Mouse (Mus musculus) forebrain, postnatal 0 days (tissue): ENCODE results near the gene Sh2d1a. TPM values are rescaled to one million over a fixed set of nuclear protein-coding genes. Genes with fewer than 3 reads are reported as not detected.

ENCODE experiments used
- ATAC-seq: fragments of 200-750 bp; cut with Nextera tagmentation; 2 replicates; pipeline ENCODE4 v1.8.0; 2017; ENCODE audit warnings: mild to moderate bottlenecking, moderate library complexity
- DNase-seq: peaks from one replicate; pipeline ENCODE4 v3.0.0-alpha.2; 2015
- H3K27ac ChIP-seq: fragments of 300-500 bp; sonication (generic); 2 replicates; pipeline ENCODE4 v1.5.1; 2014; ENCODE audit warnings: low read depth, mild to moderate bottlenecking, antibody characterized with exemption, low read length, moderate library complexity, mixed read lengths
- H3K27me3 ChIP-seq: fragments of 300-500 bp; sonication (generic); 2 replicates; pipeline ENCODE4 v1.6.1; 2014; ENCODE audit warnings: mild to moderate bottlenecking, low read length, mixed read lengths; ENCODE audit not compliant: insufficient read depth
- H3K36me3 ChIP-seq: fragments of 300-500 bp; sonication (generic); 2 replicates; pipeline ENCODE4 v1.6.1; 2014; ENCODE audit warnings: mild to moderate bottlenecking, moderate library complexity; ENCODE audit not compliant: insufficient read depth
- H3K4me1 ChIP-seq: fragments of 300-500 bp; sonication (generic); 2 replicates; pipeline ENCODE4 v1.6.1; 2014; ENCODE audit warnings: antibody characterized with exemption; ENCODE audit not compliant: insufficient read depth
- H3K4me2 ChIP-seq: fragments of 300-500 bp; sonication (generic); 2 replicates; pipeline ENCODE4 v1.6.1; 2014; ENCODE audit warnings: low read depth, mild to moderate bottlenecking, moderate library complexity
- H3K4me3 ChIP-seq: fragments of 300-500 bp; sonication (generic); 2 replicates; pipeline ENCODE4 v1.5.1; 2014; ENCODE audit warnings: low read depth, low read length, mixed read lengths
- H3K9ac ChIP-seq: fragments of 300-500 bp; sonication (generic); 2 replicates; pipeline ENCODE4 v1.6.1; 2014; ENCODE audit warnings: mild to moderate bottlenecking
- H3K9me3 ChIP-seq: fragments of 300-500 bp; sonication (generic); 2 replicates; pipeline ENCODE4 v1.6.1; 2016; ENCODE audit warnings: low read length
- CTCF ChIP-seq: sonication (generic); IDR thresholded peaks from 2 replicates; pipeline ENCODE4 v1.5.1; 2016; ENCODE audit warnings: antibody characterized with exemption, control low read depth, low read depth
- WGBS: fragments of 180-500 bp; shearing (Covaris S2); extraction: QIAGEN DNeasy Blood & Tissue Kit; methylation state at CpG from one replicate; pipeline ENCODE4 v1.1.7; 2014; 5-methylcytosine and 5-hydroxymethylcytosine counted together
- polyA plus RNA-seq: library from polyadenylated mRNA; unstranded; fragments of >200 nt; fragmentation: Nextera tagmentation; extraction: Ambion mirVana; gene quantifications from 2 replicates; pipeline ENCODE4 v1.2.1, GENCODE M21; 2015
- total RNA-seq: library from RNA; depleted of rRNA; stranded (reverse); fragments of >200 nt; gene quantifications from 2 replicates; pipeline ENCODE4 v1.2.3, GENCODE M21; 2014; rRNA removed

The Sh2d1a gene
- total RNA-seq (1.0 TPM in 1 of 2 replicates, not detected in the other), polyA plus RNA-seq (3.7 and 6.3 TPM in 2 replicates)

DNA sequence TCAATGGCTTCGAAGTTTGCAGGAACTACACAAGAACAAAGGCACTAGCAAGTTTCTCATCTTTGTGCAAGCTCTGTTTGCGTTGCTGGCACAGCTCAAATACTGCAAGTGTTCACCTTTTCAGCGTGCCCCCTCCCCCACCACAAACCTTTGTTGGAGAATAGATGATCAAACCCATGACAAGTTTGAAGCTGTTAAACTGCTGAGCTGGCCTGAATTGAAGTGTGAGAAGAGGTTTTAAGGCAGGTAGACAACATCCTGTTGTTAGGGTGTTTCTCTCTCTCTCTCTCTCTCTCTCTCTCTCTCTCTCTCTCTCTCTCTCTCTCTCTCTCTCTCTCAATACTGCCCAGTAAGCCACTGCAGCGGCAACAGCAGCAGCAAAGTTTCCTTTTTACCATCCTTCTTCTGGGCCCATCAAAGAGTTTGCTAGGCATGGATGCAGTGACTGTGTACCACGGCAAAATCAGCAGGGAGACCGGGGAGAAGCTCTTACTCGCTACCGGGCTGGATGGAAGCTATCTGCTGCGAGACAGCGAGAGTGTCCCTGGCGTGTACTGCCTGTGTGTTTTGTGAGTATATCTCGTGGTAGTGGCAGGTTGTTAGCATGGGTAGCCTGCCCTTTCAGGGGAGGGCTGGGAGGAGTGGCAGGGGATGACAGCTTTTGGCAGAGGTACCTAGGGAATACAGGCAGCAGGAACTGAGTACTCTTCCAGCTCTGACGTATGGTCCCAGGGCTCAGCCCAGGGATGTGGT is at the start of gene Sh2d1a:
Gene Sh2d1a, plus strand, starts transcription at position 163 of the 753 bp plus-strand sequence.
- no peak for ATAC-seq
- H3K9ac ChIP-seq = no peak within 1 kb of the TSS

DNA sequence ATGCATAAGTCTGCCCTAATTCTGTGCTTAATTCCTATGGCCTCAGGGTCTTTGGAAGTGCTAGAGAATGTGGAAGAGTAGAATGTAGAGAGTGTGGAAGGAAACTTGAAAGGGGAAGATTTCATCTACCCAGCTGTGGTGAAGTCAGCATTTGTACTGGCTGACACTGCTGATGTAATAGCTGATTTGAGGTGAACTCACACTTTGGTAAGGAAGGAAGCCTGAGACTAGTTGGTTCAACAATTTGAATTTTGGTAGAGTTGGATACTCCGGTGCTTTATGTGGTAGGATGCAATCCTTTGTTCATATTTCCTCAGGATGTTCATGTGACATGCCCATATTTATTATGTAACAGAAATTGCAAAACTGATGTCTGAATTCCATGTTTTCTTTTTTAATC is 49.3 kb upstream of the Sh2d1a start:
- no peak for ATAC-seq
- no peak overlapping the region for H3K4me2 ChIP-seq

More for the DNA sequence above, at the start of gene Sh2d1a:
- no peaks in the 10 kb centered on the region for H3K4me1 ChIP-seq
- H3K27me3 ChIP-seq = no peaks in the 10 kb centered on the region
- WGBS = 73% methylated on average over 13 of the region's 13 CpGs
- no peaks in the 10 kb centered on the region for H3K9me3 ChIP-seq
- H3K4me2 ChIP-seq = no peak within 1 kb of the TSS
- DNase-seq = no peak
- TF ChIP-seq CTCF = no peak
- no peak within 1 kb of the TSS for H3K4me3 ChIP-seq
- no peak within 1 kb of the TSS for H3K27ac ChIP-seq
- H3K36me3 ChIP-seq = no peaks in the 10 kb centered on the region

DNA sequence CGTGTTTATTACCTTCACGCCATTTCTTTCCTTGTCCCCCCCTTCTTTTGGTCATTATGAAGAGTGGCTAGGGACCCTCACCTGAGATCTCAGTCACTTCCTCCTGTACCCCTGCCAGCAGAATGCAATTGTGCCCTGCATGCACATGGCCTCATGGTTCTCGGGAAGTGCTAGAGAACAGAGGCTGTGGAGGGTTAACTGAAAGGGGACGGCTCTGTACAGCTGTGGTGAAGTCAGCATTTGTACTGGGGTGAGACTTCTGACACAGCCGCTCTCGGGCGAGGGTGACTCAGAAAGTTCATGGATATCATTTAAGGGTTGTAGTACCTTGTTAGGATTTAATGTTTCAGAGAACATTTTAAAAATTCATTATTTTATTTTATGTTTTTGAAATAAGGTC is 47.7 kb upstream of the Sh2d1a start:
- H3K9ac ChIP-seq = no peak overlapping the region
- H3K4me2 ChIP-seq = no peak overlapping the region
- no peaks in the 10 kb centered on the region for H3K4me1 ChIP-seq
- no peak overlapping the region for H3K27ac ChIP-seq
- WGBS = 75% methylated on average over 7 of the region's 7 CpGs
- no peak for ATAC-seq
- H3K9me3 ChIP-seq = no peaks in the 10 kb centered on the region
- no peaks in the 10 kb centered on the region for H3K36me3 ChIP-seq
- no peak for TF ChIP-seq CTCF
- H3K4me3 ChIP-seq = no peak overlapping the region
- no peak for DNase-seq
- no peaks in the 10 kb centered on the region for H3K27me3 ChIP-seq

More for the DNA sequence above, 49.3 kb upstream of the Sh2d1a start:
- H3K36me3 ChIP-seq = no peaks in the 10 kb centered on the region
- DNase-seq = no peak
- H3K4me3 ChIP-seq = no peak overlapping the region
- WGBS = 84% methylated on average over 1 of the region's 1 CpGs
- no peak overlapping the region for H3K9ac ChIP-seq
- TF ChIP-seq CTCF = no peak
- no peak overlapping the region for H3K27ac ChIP-seq
- H3K9me3 ChIP-seq = no peaks in the 10 kb centered on the region
- H3K4me1 ChIP-seq = no peaks in the 10 kb centered on the region
- no peaks in the 10 kb centered on the region for H3K27me3 ChIP-seq

DNA sequence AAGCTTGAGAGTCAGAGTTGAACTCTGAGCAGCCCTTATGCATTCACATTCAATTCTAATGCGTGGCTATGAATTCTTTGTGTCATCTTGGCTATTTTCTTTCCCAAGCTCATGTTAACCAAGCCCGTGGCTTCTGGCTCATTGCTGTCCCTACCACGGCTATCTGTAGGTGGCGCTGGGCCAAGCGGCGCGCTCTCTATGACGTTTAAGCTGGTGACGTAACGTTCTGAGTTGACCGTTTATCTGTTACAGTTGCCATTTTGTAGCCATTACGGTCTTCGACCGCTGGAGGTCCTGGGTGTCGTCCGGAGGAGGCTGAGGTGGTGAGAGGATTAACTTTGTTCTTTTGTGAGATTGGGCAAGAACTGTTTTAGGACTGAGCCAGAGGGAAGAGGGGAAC is 12.8 kb upstream of the Sh2d1a start, which contains the start of gene Tex13c2:
Gene Tex13c2, plus strand, starts transcription at position 246 of the 400 bp plus-strand sequence.
- H3K4me1 ChIP-seq = no peaks in the 10 kb centered on the region
- ATAC-seq (no peak), DNase-seq (no peak)
- H3K27me3 ChIP-seq = no peaks in the 10 kb centered on the region
- TF ChIP-seq CTCF = no peak
- H3K9me3 ChIP-seq = no peaks in the 10 kb centered on the region
- no peaks in the 10 kb centered on the region for H3K36me3 ChIP-seq
- H3K9ac ChIP-seq = no peak within 1 kb of the TSS
- no peak within 1 kb of the TSS for H3K4me2 ChIP-seq
- no peak within 1 kb of the TSS for H3K4me3 ChIP-seq
- 92% methylated on average over 16 of the region's 16 CpGs for WGBS
- no peak within 1 kb of the TSS for H3K27ac ChIP-seq

DNA sequence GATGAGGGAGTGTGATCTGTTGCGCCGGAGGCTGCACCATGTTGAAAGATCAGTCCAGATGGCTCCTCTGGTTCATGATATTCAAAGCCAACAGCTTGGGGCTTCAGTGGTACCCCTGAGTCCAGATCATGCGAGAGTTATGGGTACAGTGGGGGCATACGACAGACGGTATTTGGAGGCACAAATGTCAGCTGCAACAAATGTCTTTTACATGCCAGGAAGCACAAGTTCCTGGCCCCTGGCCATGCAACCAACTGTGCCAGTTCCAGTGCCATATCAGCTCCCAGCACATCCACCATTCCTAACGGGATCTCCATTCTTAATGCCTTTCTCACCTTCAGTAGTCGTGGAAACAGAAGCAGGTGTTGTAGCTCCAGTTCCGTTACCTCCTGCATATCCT is 11.9 kb upstream of the Sh2d1a start:
- no peaks in the 10 kb centered on the region for H3K9me3 ChIP-seq
- no peaks in the 10 kb centered on the region for H3K36me3 ChIP-seq
- WGBS = 80% methylated on average over 8 of the region's 8 CpGs
- DNase-seq (no peak), ATAC-seq (peak; percentile 29)
- no peaks in the 10 kb centered on the region for H3K27me3 ChIP-seq
- no peak overlapping the region for H3K27ac ChIP-seq
- H3K4me3 ChIP-seq = no peak overlapping the region
- no peak for TF ChIP-seq CTCF
- no peak overlapping the region for H3K9ac ChIP-seq
- H3K4me2 ChIP-seq = no peak overlapping the region
- H3K4me1 ChIP-seq = no peaks in the 10 kb centered on the region

DNA sequence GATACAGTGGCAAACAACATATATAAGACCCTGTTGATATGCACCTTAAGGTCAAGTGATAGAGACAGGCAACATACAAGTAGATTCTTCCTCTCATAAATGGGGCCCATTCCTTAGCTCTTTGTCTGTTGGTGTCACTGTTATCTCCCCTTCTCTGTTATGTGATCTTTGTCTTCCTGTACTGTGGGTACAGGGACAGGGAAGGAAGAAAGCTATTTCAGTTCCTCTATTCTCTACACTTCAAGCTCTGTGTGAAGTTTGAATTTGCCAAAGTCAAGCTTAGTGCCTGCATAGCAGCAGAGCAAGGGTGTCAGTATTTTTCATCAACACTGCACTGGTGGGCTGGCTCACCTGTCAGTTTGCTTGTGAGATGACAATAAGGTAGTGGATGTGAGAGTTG is 1.7 kb upstream of the Sh2d1a start:
- no peaks in the 10 kb centered on the region for H3K9me3 ChIP-seq
- TF ChIP-seq CTCF = no peak
- ATAC-seq (peak; percentile 80; the same call in 1 of the 2 replicates), DNase-seq (no peak)
- H3K27me3 ChIP-seq = no peaks in the 10 kb centered on the region
- no peak overlapping the region for H3K4me2 ChIP-seq
- H3K9ac ChIP-seq = no peak overlapping the region
- H3K4me1 ChIP-seq = no peaks in the 10 kb centered on the region
- H3K27ac ChIP-seq = no peak overlapping the region
- H3K36me3 ChIP-seq = no peaks in the 10 kb centered on the region
- no peak overlapping the region for H3K4me3 ChIP-seq

DNA sequence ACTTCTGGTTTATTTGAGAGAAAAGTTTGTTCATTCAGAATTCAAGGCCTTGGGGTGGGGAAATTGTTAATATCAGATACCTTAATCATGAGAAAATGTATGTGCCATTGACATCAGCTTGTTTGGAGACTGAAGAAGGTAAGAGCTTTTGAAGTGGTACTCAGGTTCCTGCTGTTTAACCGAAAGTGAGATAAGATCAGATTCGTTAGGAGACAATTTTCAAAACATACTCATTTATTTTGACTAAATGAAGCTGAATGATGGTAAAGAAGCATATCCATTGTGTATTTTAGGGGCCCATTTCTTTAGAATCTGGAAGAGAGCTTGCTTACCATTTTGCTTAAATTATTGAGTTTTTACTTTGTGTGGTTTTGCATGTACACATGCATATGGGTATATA is 8.9 kb downstream of the Sh2d1a start:
- Histone ChIP-seq H3K4me1 (no peaks in the 10 kb centered on the region), H3K9ac (no peak overlapping the region), H3K4me2 (no peak overlapping the region), H3K9me3 (no peaks in the 10 kb centered on the region), H3K4me3 (no peak overlapping the region), H3K36me3 (no peaks in the 10 kb centered on the region), H3K27me3 (no peaks in the 10 kb centered on the region), H3K27ac (no peak overlapping the region)
- no peak for TF ChIP-seq CTCF
- DNase-seq (no peak), ATAC-seq (no peak)
- WGBS = 75% methylated on average over 2 of the region's 2 CpGs
